Mouse (Mus musculus): ENCODE measurements around the gene Arpp21. TPM values are rescaled to one million over a fixed set of nuclear protein-coding genes. Genes with fewer than 3 reads are reported as not detected.

Gene Arpp21
- polyA plus RNA-seq, 1 experiment from 2014 or later = 6.8 TPM

DNA sequence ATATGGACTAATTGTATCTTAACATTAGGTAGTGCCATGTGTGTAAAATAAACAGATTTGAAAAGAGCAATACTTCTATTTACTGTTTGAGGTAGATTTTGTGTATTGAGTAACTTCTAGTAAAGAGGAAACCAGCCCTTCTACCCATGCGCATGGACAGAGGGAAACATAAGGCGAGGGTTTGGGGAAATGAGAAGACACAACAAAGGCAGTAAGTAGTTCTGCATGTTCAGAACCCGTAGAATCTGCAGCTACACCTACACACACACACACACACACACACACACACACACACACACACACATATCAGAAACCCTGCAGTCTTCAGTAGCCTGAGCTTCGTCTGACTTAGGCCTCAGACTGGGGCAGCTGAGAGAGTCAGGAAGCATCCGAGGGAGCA, 140.0 kb downstream of the Arpp21 start:
- H3K36me3 ChIP-seq = no peaks in the 10 kb centered on the region
- H3K4me3 ChIP-seq = no peak overlapping the region
- ATAC-seq (ENCODE audit: insufficient number of reproducible peaks, insufficient read depth, low FRiP score, low TSS enrichment, low read depth) = no peak
- no peak overlapping the region for H3K9ac ChIP-seq
- H3K9me3 ChIP-seq = no peaks in the 10 kb centered on the region
- WGBS = 75% methylated on average over 5 of the region's 5 CpGs
- H3K27me3 ChIP-seq = no peaks in the 10 kb centered on the region
- H3K4me1 ChIP-seq = no peaks in the 10 kb centered on the region
- no peak overlapping the region for H3K27ac ChIP-seq
- no peak overlapping the region for H3K4me2 ChIP-seq

DNA sequence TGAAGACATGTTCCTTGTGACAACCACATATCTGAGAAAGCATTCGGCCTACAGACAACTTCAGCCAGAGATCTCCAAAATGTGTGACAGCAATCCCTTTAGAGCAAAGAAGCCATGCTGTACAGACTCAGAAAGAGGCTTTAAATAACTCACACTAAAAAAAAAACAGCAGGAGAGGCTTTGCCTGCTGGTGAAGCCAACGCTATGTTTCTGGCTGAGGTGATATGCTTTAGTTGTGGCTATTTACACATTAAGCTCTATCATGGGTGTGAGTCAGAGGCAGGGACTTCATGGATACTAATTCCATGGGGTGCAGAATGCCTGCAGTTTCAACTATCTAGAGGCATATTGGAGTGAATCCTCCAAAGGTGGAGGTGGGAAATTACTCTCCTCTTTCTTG, 140.5 kb downstream of the Arpp21 start:
- H3K9me3 ChIP-seq = no peaks in the 10 kb centered on the region
- no peak overlapping the region for H3K4me2 ChIP-seq
- H3K36me3 ChIP-seq = no peaks in the 10 kb centered on the region
- ATAC-seq (ENCODE audit: insufficient number of reproducible peaks, insufficient read depth, low FRiP score, low TSS enrichment, low read depth) = no peak
- no peaks in the 10 kb centered on the region for H3K27me3 ChIP-seq
- 78% methylated on average over 2 of the region's 2 CpGs for WGBS
- no peak overlapping the region for H3K27ac ChIP-seq
- H3K4me1 ChIP-seq = no peaks in the 10 kb centered on the region
- no peak overlapping the region for H3K9ac ChIP-seq
- no peak overlapping the region for H3K4me3 ChIP-seq

DNA sequence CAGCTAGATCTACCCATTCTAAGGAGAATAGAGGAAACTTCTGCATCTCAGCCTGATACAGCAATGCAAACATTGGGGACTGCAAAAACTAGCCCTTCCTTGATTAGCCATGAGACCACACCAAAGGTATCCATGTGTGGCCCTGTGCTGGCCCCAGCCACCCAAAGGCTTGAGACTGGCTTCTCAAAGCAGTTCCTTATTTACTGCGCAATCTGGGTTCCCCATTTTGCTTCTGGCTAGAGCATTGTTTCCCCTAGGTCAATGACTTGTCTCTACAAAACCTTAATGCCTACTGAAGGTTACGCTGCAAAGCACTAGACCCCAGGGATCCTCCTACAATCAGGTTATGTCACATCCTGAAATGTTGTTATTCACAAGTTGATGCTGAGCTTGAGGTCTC, 156.8 kb downstream of the Arpp21 start:
- no peaks in the 10 kb centered on the region for H3K27me3 ChIP-seq
- no peak overlapping the region for H3K27ac ChIP-seq
- no peak for ATAC-seq (ENCODE audit: insufficient number of reproducible peaks, insufficient read depth, low FRiP score, low TSS enrichment, low read depth)
- no peak overlapping the region for H3K9ac ChIP-seq
- 89% methylated on average over 2 of the region's 2 CpGs for WGBS
- peaks cover 9% of the 10 kb centered on the region; the same call in 1 of the 2 replicates for H3K4me1 ChIP-seq
- no peak overlapping the region for H3K4me3 ChIP-seq
- H3K9me3 ChIP-seq = no peaks in the 10 kb centered on the region
- no peaks in the 10 kb centered on the region for H3K36me3 ChIP-seq
- H3K4me2 ChIP-seq = no peak overlapping the region

DNA sequence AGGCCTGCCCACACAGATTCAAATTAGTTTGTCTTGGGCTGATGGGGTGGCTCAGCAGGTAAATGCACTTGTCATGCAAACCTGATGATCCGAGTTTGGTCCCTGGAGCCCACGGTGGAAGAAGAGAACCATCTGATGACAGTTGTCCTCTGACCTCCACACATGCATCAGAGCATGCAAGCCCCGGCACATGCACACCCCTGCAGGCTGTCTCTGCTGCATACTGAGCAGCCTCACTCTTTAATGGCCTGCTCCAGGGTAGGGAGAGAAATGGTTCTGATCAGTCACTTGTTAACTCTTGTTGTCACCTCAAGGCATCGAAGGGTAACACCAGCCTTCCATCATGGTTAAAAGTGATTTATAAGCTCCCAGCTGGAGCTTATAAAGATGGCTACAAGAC, 157.3 kb downstream of the Arpp21 start:
- no peak for ATAC-seq (ENCODE audit: insufficient number of reproducible peaks, insufficient read depth, low FRiP score, low TSS enrichment, low read depth)
- Histone ChIP-seq H3K4me3 (no peak overlapping the region), H3K27ac (no peak overlapping the region), H3K4me1 (peaks cover 9% of the 10 kb centered on the region; the same call in 1 of the 2 replicates), H3K4me2 (no peak overlapping the region), H3K27me3 (no peaks in the 10 kb centered on the region), H3K36me3 (no peaks in the 10 kb centered on the region), H3K9ac (no peak overlapping the region), H3K9me3 (no peaks in the 10 kb centered on the region)
- 55% methylated on average over 4 of the region's 4 CpGs for WGBS

DNA sequence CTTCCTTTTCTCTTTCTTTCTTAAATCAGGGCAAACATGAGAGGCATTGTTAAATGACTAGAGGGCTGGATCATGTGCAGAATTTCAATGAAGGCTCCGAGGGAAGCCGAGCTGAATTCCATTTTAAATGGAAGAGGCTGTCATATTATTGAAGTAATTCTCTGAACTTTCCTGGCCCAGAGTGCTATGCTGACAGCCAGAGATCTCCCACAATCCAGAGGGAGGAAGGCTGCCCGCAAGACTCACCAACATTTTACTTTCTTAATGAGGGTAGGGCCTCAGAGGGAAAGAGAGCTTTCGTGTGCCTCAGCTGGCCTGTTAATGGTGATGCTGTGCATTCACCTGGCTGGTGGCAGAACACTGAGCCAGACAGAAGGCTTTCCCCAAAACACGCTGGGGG, 160.5 kb downstream of the Arpp21 start:
- Histone ChIP-seq H3K27ac (no peak overlapping the region), H3K4me2 (no peak overlapping the region), H3K4me3 (no peak overlapping the region), H3K9me3 (no peaks in the 10 kb centered on the region), H3K9ac (no peak overlapping the region), H3K36me3 (no peaks in the 10 kb centered on the region), H3K27me3 (no peaks in the 10 kb centered on the region), H3K4me1 (peaks cover 13% of the 10 kb centered on the region)
- WGBS = 44% methylated on average over 5 of the region's 5 CpGs
- ATAC-seq (ENCODE audit: insufficient number of reproducible peaks, insufficient read depth, low FRiP score, low TSS enrichment, low read depth) = no peak

DNA sequence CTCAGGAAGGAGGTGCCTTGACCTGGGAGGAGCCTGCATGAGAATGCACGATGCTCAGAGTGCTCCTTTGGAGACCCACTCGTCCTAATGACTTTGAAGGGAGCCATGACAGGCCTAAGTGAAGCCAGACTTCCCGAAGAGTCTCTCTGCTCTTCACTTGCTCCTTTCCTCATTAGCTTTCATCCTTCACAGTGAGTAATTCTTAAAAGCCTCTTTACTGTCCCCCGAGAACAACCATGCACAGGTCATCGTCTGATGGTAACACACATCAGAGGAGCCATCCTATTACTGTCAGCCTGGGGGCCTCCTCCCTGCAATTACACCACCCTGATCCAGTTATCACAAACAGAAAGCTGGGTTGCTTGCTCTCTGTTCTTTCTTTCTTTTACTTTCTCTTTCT, 160.9 kb downstream of the Arpp21 start:
- Histone ChIP-seq H3K4me3 (no peak overlapping the region), H3K9me3 (no peaks in the 10 kb centered on the region), H3K4me2 (no peak overlapping the region), H3K4me1 (peaks cover 13% of the 10 kb centered on the region), H3K9ac (no peak overlapping the region), H3K36me3 (no peaks in the 10 kb centered on the region), H3K27me3 (no peaks in the 10 kb centered on the region), H3K27ac (no peak overlapping the region)
- 22% methylated on average over 5 of the region's 5 CpGs for WGBS
- ATAC-seq (ENCODE audit: insufficient number of reproducible peaks, insufficient read depth, low FRiP score, low TSS enrichment, low read depth) = no peak

DNA sequence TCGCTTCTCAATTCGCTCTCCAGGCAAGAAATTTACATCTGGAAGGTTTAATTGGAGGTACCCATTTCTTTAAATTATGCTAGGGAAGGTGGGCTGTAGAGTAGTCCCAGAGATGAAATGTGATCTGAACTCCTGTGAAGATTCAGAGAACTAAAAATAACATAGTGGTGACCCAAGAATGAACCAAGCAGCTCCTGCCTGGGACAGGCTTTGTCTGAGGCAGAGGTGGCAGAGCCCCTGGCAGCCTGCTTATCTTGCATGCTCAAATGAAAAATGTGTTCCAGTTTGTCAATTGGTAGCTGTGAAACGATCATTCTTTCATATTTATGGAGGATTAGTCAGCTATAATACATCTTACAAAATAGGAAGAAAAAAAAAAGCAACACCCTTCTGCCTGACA, 164.4 kb downstream of the Arpp21 start:
- no peak overlapping the region for H3K4me2 ChIP-seq
- no peak for ATAC-seq (ENCODE audit: insufficient number of reproducible peaks, insufficient read depth, low FRiP score, low TSS enrichment, low read depth)
- no peak overlapping the region for H3K27ac ChIP-seq
- peaks cover 13% of the 10 kb centered on the region for H3K4me1 ChIP-seq
- H3K27me3 ChIP-seq = no peaks in the 10 kb centered on the region
- no peaks in the 10 kb centered on the region for H3K9me3 ChIP-seq
- H3K36me3 ChIP-seq = no peaks in the 10 kb centered on the region
- H3K9ac ChIP-seq = no peak overlapping the region
- H3K4me3 ChIP-seq = no peak overlapping the region
- WGBS = 31% methylated on average over 3 of the region's 3 CpGs

DNA sequence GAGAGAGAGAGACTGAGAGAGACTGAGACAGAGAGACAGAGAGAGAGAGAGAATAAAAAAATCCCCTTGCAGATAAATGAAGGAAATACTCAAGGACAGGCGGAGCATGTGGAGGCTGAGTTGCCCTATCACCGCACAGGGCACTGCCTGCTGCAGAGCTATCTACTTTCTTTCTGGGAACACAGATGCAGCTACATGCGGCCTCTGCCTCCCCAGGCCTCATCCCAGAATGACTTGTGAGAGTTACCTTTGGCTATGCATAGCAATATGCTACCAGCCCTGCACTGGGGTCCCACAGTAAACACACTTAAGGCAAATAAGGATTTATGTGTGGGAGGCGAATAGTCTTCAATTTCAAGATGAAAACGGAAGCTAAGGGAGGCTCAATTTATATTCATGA, 164.8 kb downstream of the Arpp21 start:
- no peaks in the 10 kb centered on the region for H3K27me3 ChIP-seq
- no peak overlapping the region for H3K9ac ChIP-seq
- no peaks in the 10 kb centered on the region for H3K36me3 ChIP-seq
- peaks cover 13% of the 10 kb centered on the region for H3K4me1 ChIP-seq
- no peak overlapping the region for H3K4me3 ChIP-seq
- no peak overlapping the region for H3K4me2 ChIP-seq
- ATAC-seq (ENCODE audit: insufficient number of reproducible peaks, insufficient read depth, low FRiP score, low TSS enrichment, low read depth) = no peak
- no peak overlapping the region for H3K27ac ChIP-seq
- 39% methylated on average over 5 of the region's 5 CpGs for WGBS
- H3K9me3 ChIP-seq = no peaks in the 10 kb centered on the region

DNA sequence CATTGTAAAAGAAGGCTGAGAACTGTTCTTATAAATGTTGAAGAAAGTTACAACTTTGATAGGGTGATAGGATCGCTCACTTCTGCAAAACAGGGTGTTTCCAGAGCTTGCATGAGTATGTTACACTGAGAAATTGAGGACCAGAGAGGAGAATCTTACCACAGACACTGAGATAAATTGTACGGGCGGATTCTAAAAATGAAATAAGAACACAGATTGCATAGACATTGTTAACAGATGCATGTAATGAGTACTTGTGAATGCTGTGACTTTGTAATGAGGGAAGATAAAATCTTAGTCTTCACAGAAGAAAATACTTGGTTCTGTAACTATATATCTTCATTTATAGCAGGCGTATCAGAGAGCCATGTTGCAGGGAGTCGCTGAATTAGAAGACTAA, 167.5 kb downstream of the Arpp21 start:
- no peaks in the 10 kb centered on the region for H3K9me3 ChIP-seq
- H3K4me3 ChIP-seq = no peak overlapping the region
- peaks cover 4% of the 10 kb centered on the region; the same call in 1 of the 2 replicates for H3K4me1 ChIP-seq
- H3K36me3 ChIP-seq = no peaks in the 10 kb centered on the region
- no peak overlapping the region for H3K9ac ChIP-seq
- no peak for ATAC-seq (ENCODE audit: insufficient number of reproducible peaks, insufficient read depth, low FRiP score, low TSS enrichment, low read depth)
- no peak overlapping the region for H3K27ac ChIP-seq
- H3K4me2 ChIP-seq = no peak overlapping the region
- no peaks in the 10 kb centered on the region for H3K27me3 ChIP-seq
- WGBS = 73% methylated on average over 5 of the region's 5 CpGs

DNA sequence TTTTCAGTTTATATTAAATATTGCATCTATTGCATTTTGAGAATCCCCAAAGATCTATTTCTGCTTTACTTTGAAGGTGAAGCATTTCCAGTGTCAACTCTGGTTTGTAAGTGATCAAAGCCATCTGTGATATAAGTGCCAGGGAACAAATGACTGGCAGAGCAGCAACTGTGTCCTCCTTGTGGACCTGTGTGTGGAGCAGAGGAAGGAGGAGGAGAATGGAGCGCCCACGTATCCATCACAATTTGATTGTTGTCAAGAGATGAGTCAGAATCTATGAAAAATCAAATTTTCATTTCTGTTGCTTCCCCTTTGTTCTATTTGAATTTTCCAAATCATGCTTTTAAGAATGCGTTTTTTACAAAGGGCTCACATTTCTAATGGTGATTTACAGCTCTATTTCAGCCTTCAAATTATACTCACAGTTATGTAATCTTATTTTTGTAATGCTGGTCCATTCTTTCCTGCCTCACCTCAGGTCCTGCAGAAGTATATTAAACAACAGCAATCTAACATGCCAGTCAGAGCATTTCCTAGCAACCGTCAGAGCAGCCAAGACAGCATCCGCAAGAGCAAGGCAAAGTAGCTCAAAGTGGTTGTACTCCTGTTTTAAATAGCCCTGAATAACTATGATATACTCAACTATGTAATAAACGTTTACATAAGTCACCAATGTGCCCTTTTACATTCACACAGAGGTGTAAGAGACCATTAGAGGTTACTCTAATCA, 174.9 kb downstream of the Arpp21 start:
- no peak for ATAC-seq (ENCODE audit: insufficient number of reproducible peaks, insufficient read depth, low FRiP score, low TSS enrichment, low read depth)
- no peaks in the 10 kb centered on the region for H3K4me1 ChIP-seq
- WGBS = 65% methylated on average over 6 of the region's 6 CpGs
- H3K9me3 ChIP-seq = no peaks in the 10 kb centered on the region
- H3K27ac ChIP-seq = no peak overlapping the region
- no peak overlapping the region for H3K9ac ChIP-seq
- no peak overlapping the region for H3K4me3 ChIP-seq
- no peaks in the 10 kb centered on the region for H3K27me3 ChIP-seq
- H3K36me3 ChIP-seq = no peaks in the 10 kb centered on the region
- H3K4me2 ChIP-seq = no peak overlapping the region

DNA sequence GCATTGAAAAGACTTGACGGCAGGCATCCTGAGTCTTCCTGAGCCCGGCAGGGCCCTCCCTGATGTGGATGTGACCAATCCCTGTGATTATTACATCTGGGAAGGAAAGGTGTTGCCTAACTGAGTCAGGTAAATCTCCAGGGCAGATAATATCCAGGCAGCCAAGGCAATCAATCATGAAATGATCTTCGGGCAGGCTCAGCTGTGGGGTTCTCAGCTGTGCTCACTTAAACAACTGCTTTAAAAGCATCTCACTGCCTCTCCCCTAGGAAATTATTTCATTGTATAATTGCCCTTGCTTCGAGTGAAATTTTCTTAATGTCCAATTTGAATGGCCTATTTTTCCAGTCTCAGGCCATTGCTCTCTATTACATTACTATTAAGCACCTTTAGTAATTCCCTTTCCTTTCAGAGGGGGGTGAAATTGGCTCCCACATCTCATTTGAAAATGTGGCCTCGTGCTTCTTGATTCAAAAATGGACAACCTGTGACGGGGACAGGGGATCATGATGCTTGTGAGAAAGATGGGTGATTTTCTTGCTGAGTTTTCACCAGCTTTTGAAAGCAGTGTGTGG, 180.8 kb downstream of the Arpp21 start:
- no peak overlapping the region for H3K27ac ChIP-seq
- no peak overlapping the region for H3K4me3 ChIP-seq
- H3K27me3 ChIP-seq = no peaks in the 10 kb centered on the region
- H3K4me2 ChIP-seq = no peak overlapping the region
- 74% methylated on average over 6 of the region's 6 CpGs for WGBS
- H3K9me3 ChIP-seq = no peaks in the 10 kb centered on the region
- ATAC-seq (ENCODE audit: insufficient number of reproducible peaks, insufficient read depth, low FRiP score, low TSS enrichment, low read depth) = no peak
- no peak overlapping the region for H3K9ac ChIP-seq
- H3K4me1 ChIP-seq = no peaks in the 10 kb centered on the region
- no peaks in the 10 kb centered on the region for H3K36me3 ChIP-seq

DNA sequence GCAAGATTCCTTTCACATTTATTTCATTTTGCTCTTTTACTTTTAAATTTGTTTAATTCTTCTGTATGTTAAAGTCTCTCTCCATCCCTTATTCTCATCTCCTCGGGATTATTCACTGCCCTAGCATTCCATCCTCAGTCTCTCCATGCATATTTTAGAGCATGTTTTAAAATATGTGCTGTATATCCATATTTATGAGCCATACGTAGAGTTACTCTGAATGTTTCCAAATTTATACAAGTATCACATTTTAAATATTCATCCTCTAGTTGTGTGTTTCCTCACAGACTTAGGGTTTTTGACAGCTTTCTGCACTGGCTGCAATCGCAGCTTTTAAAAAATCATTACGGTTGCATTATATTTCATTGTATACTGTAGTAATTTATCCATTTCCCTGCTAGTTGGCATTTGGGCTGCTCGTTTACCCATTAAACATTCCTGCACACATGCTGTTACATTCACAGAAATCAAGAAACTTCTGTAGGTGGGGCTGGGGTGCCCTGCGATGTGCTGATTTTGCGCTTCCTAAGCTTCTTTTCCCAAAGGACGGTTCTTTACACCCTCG, 187.8 kb downstream of the Arpp21 start:
- H3K9me3 ChIP-seq = no peaks in the 10 kb centered on the region
- H3K4me2 ChIP-seq = no peak overlapping the region
- no peak for ATAC-seq (ENCODE audit: insufficient number of reproducible peaks, insufficient read depth, low FRiP score, low TSS enrichment, low read depth)

More for the DNA sequence above, 187.8 kb downstream of the Arpp21 start:
- H3K4me3 ChIP-seq = no peak overlapping the region
- H3K27me3 ChIP-seq = no peaks in the 10 kb centered on the region
- no peaks in the 10 kb centered on the region for H3K36me3 ChIP-seq
- no peak overlapping the region for H3K27ac ChIP-seq
- H3K4me1 ChIP-seq = no peaks in the 10 kb centered on the region
- no peak overlapping the region for H3K9ac ChIP-seq
- 80% methylated on average over 9 of the region's 9 CpGs for WGBS
